Mouse (Mus musculus): Measurements from ENCODE around the gene Dgkh.

DNA sequence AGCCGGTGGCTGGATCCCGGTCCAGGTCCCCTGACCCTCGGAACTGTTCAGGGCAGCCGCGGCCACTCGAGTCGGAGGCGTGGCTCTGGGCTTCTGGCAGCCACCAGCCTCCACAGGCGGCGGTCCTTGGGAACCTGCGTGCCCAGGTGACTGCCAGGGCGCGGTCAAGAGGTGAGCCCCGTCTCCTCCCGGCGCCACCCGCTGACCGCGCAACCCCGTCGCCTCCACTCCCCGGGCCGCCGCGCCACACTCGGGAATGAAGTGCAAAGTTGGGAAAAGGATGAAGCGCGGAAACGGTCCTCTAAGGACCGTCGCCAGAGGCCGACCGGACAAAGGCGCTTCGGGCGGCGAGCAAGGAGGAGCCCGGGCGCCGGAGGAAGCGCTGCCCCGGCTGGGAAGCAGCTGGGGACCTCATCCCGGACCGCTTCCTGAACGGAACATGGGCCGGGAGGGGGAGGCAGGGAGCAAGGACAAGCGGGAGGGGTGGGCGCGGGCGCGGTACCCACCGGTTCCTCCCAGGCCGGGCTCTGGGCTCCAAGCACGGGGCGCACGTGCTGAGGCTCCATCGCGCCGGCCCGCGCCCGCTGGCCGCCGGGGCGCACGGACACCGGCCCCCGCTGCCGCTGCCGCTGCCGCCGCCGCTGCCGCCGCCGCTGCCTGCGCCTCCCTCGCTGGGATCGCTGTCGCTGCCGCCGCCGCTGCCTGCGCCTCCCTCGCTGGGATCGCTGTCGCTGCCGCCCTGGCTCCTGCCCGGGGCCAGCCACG, 542 bp downstream of the Dgkh start:
- TF ChIP-seq CTCF (IDR thresholded peaks at IDR 0.05; ENCODE audit: low read depth) (0 out of 2 replicates have a peak, but pooled peaks have one; percentile 11), EP300 (IDR thresholded peaks at IDR 0.05; ENCODE audit: low read depth) (no peak)

Measured in liver, postnatal 0 days (tissue).